Comparison of ENCODE assay signal across 8 mouse cellular contexts in genomic region chr8:95852290-95852689, GRCm38 (mm10). TPM values are rescaled to one million over a fixed set of nuclear protein-coding genes. Genes with fewer than 3 reads are reported as not detected.
DNase-seq lines count a peak whose midpoint lies in the region; ATAC-seq lines count a peak whose summit lies in the region.

No protein-coding gene starts in this region.

- intact Hi-C loops in heart, postnatal 36 days (cut with DNase I): loop anchor here (2.0 to 5.0 kb wide), 2 partner anchors 47 to 65 kb away; no protein-coding TSS in a partner anchor

- peaks cover 8% of the 10 kb centered on the region for H3K4me1 ChIP-seq in embryonic facial prominence, embryonic 15.5 days
- H3K4me1 ChIP-seq in limb, embryonic 10.5 days: peaks cover 14% of the 10 kb centered on the region
- peaks cover 16% of the 10 kb centered on the region for H3K4me1 ChIP-seq in midbrain, embryonic 10.5 days

- no peak overlapping the region for H3K27ac ChIP-seq in embryonic facial prominence, embryonic 15.5 days (replicated peaks)
- H3K27ac ChIP-seq in limb, embryonic 10.5 days: no peak overlapping the region
- no peak overlapping the region for H3K27ac ChIP-seq in midbrain, embryonic 10.5 days (replicated peaks)

- 72% methylated on average over 4 of the region's 4 CpGs for WGBS in embryonic facial prominence, embryonic 15.5 days
- WGBS in limb, embryonic 10.5 days: 78% methylated on average over 4 of the region's 4 CpGs
- WGBS in midbrain, embryonic 10.5 days: 82% methylated on average over 4 of the region's 4 CpGs

- peaks cover 6% of the 10 kb centered on the region for H3K36me3 ChIP-seq in embryonic facial prominence, embryonic 15.5 days
- H3K36me3 ChIP-seq in limb, embryonic 10.5 days: peaks cover 11% of the 10 kb centered on the region
- peaks cover 12% of the 10 kb centered on the region for H3K36me3 ChIP-seq in midbrain, embryonic 10.5 days

- H3K4me3 ChIP-seq in embryonic facial prominence, embryonic 15.5 days (replicated peaks): peak overlapping the region; percentile 71
- H3K4me3 ChIP-seq in limb, embryonic 10.5 days: peak overlapping the region; percentile 77
- peak overlapping the region; percentile 81 for H3K4me3 ChIP-seq in midbrain, embryonic 10.5 days

- no peak overlapping the region; the same call in 1 of the 2 replicates for H3K9ac ChIP-seq in embryonic facial prominence, embryonic 15.5 days

- H3K4me2 ChIP-seq in embryonic facial prominence, embryonic 15.5 days (replicated peaks): peak overlapping the region; percentile 75

- peak; percentile 35 for DNase-seq in urinary bladder, postnatal 14 days (ENCODE audit: low spot score)
- DNase-seq in urinary bladder, postnatal 10 days (ENCODE audit: low spot score): no peak
- peak; percentile 43 to 44 for DNase-seq in heart, postnatal 36 days
- no peak for DNase-seq in limb, embryonic 10.5 days (ENCODE audit: low spot score)
- DNase-seq in midbrain, embryonic 10.5 days (ENCODE audit: low spot score): no peak
- no peak for DNase-seq in c-Kit-positive CD71-positive TER-119-positive erythroid progenitor cells, embryonic 14.5 days (ENCODE audit: low spot score)
- DNase-seq in T-cell, adult 2 months (ENCODE audit: low spot score): no peak

- ATAC-seq in embryonic facial prominence, embryonic 15.5 days (ENCODE audit: insufficient number of reproducible peaks, low FRiP score, low TSS enrichment, low read depth): no peak

- no peaks in the 10 kb centered on the region for H3K9me3 ChIP-seq in embryonic facial prominence, embryonic 15.5 days (replicated peaks)
- no peaks in the 10 kb centered on the region for H3K9me3 ChIP-seq in limb, embryonic 10.5 days (replicated peaks)
- H3K9me3 ChIP-seq in midbrain, embryonic 10.5 days (replicated peaks): no peaks in the 10 kb centered on the region

- no peaks in the 10 kb centered on the region for H3K27me3 ChIP-seq in embryonic facial prominence, embryonic 15.5 days
- no peaks in the 10 kb centered on the region for H3K27me3 ChIP-seq in limb, embryonic 10.5 days (ENCODE audit: low read depth, poor library complexity, severe bottlenecking)
- H3K27me3 ChIP-seq in midbrain, embryonic 10.5 days (ENCODE audit: low read depth, poor library complexity, severe bottlenecking): no peaks in the 10 kb centered on the region

RNA-seq across cellular contexts. Expression of gene Slc38a7, which starts 1.0 kb away (rescaled TPM):
- polyA plus RNA-seq in embryonic facial prominence, embryonic 15.5 days (2015; fragmentation: Nextera tagmentation; extraction: Ambion mirVana): 13.8 and 17.2 TPM in 2 replicates
- total RNA-seq in heart, postnatal 36 days (2021): 10 to 100 TPM; 11.4 to 12.0 TPM
- polyA plus RNA-seq in limb, embryonic 10.5 days (2016; fragmentation: Nextera tagmentation; extraction: Ambion mirVana): 14.7 and 17.9 TPM in 2 replicates
- 16.5 and 18.8 TPM in 2 replicates for polyA plus RNA-seq in midbrain, embryonic 10.5 days (2016; fragmentation: Nextera tagmentation; extraction: Ambion mirVana)

RNA-seq across cellular contexts. Expression of gene Sap18b, which starts 27.1 kb away (rescaled TPM):
- 311 and 322 TPM in 2 replicates for polyA plus RNA-seq in embryonic facial prominence, embryonic 15.5 days (2015; fragmentation: Nextera tagmentation; extraction: Ambion mirVana)
- total RNA-seq in heart, postnatal 36 days (2021): 10 to 100 TPM; 87.1 to 90.7 TPM
- 387 and 427 TPM in 2 replicates for polyA plus RNA-seq in limb, embryonic 10.5 days (2016; fragmentation: Nextera tagmentation; extraction: Ambion mirVana)
- polyA plus RNA-seq in midbrain, embryonic 10.5 days (2016; fragmentation: Nextera tagmentation; extraction: Ambion mirVana): 353 and 394 TPM in 2 replicates

RNA-seq across cellular contexts. Expression of gene Got2, which starts 36.1 kb away (rescaled TPM):
- polyA plus RNA-seq in embryonic facial prominence, embryonic 15.5 days (2015; fragmentation: Nextera tagmentation; extraction: Ambion mirVana): 137 and 145 TPM in 2 replicates
- 100 to 1,000 TPM; 811 to 862 TPM for total RNA-seq in heart, postnatal 36 days (2021)
- polyA plus RNA-seq in limb, embryonic 10.5 days (2016; fragmentation: Nextera tagmentation; extraction: Ambion mirVana): 185 and 197 TPM in 2 replicates
- 188 and 192 TPM in 2 replicates for polyA plus RNA-seq in midbrain, embryonic 10.5 days (2016; fragmentation: Nextera tagmentation; extraction: Ambion mirVana)

RNA-seq across cellular contexts. Expression of gene Cnot1, which starts 45.0 kb away (rescaled TPM):
- polyA plus RNA-seq in embryonic facial prominence, embryonic 15.5 days (2015; fragmentation: Nextera tagmentation; extraction: Ambion mirVana): 49.6 and 52.4 TPM in 2 replicates
- 100 to 1,000 TPM; 119 to 124 TPM for total RNA-seq in heart, postnatal 36 days (2021)
- polyA plus RNA-seq in limb, embryonic 10.5 days (2016; fragmentation: Nextera tagmentation; extraction: Ambion mirVana): 107 and 119 TPM in 2 replicates
- polyA plus RNA-seq in midbrain, embryonic 10.5 days (2016; fragmentation: Nextera tagmentation; extraction: Ambion mirVana): 93.7 and 98.0 TPM in 2 replicates

Comparison
In these comparisons a context has a peak if more than half of its experiments do, and no peak if none do; other contexts are left out.
1. DNase-seq: peak in urinary bladder, postnatal 14 days (single experiment) and heart, postnatal 36 days (2 of 2); none in urinary bladder, postnatal 10 days (single experiment), limb, embryonic 10.5 days (single experiment), midbrain, embryonic 10.5 days (single experiment), c-Kit-positive CD71-positive TER-119-positive erythroid progenitor cells, embryonic 14.5 days (single experiment) and T-cell, adult 2 months (single experiment).
2. Peak in every context shown above with its lines, with median percentiles within 50 percentile points of each other: H3K4me3 ChIP-seq.